Mouse (Mus musculus) embryonic fibroblast, embryonic 13.5 days (primary cell): ENCODE measurements around the gene Rhob.

ENCODE experiments used
- CTCF ChIP-seq: IDR thresholded peaks from 2 replicates; pipeline ENCODE4 v1.5.1; 2011; ENCODE audit warnings: mild to moderate bottlenecking, control low read depth, low read length, moderate library complexity, borderline replicate concordance; ENCODE audit not compliant: insufficient read depth
- POLR2A ChIP-seq: IDR thresholded peaks from 2 replicates; pipeline ENCODE4 v1.6.1; 2011; ENCODE audit warnings: low read depth, mild to moderate bottlenecking, control low read depth, low read length, moderate library complexity

- TF ChIP-seq CTCF (no peak), POLR2A (no peak)
Observed at GRCm38 (mm10) chr12:8454487-8454886, 45.3 kb downstream of the Rhob start.
